Mouse (Mus musculus): ENCODE measurements around the gene Rabl6. TPM values are rescaled to one million over a fixed set of nuclear protein-coding genes. Genes with fewer than 3 reads are reported as not detected.

The Rabl6 gene
- total and polyA plus RNA-seq, 2 experiments from 2014 or later = 28.7 to 89.9 TPM

DNA sequence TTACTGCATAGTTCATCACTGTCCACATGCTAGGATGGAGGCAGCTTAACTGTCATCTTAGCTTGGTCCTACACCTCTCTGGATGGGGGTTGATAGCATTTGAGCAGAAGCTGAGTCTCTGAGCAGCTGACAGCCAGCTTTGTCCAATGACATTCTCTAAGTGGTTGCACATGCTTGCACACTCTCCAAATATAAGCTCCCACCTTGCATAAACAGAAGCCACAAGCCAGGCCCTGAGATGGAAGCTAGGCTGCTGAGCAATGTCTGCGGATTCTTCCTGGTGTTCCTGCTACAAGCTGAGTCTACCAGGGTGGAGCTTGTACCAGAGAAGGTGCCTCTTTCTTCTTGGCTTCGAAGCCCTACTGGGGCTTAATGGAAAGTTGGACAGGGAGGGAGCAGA is 44.6 kb upstream of the Rabl6 start, which contains the start of gene Lcn8:
Gene Lcn8 (plus strand): TSS at position 219 of the 400 bp plus-strand sequence.
- no peaks in the 10 kb centered on the region for H3K9me3 ChIP-seq (replicated peaks; ENCODE audit: control insufficient read depth, low read length)
- no peaks in the 10 kb centered on the region for H3K27me3 ChIP-seq (ENCODE audit: control insufficient read depth, insufficient read depth, low read length)
- TF ChIP-seq CTCF (IDR thresholded peaks at IDR 0.05; ENCODE audit: low read depth) (no peak), EP300 (IDR thresholded peaks at IDR 0.05; ENCODE audit: low read depth) (no peak)
- H3K4me1 ChIP-seq (ENCODE audit: control insufficient read depth, insufficient read depth) = no peaks in the 10 kb centered on the region
- ATAC-seq (ENCODE audit: insufficient read depth, low read depth) = no peak
- H3K4me3 ChIP-seq (ENCODE audit: low read depth, low read length) = no peak within 1 kb of the TSS
- H3K36me3 ChIP-seq (replicated peaks; ENCODE audit: control insufficient read depth, insufficient read depth, low read length) = no peaks in the 10 kb centered on the region
- WGBS = 70% methylated on average over 2 of the region's 2 CpGs
- H3K4me2 ChIP-seq (ENCODE audit: low read depth, low read length) = no peak within 1 kb of the TSS
- H3K9ac ChIP-seq (replicated peaks; ENCODE audit: low read depth, low read length) = no peak within 1 kb of the TSS
- H3K27ac ChIP-seq (ENCODE audit: low read depth) = no peak within 1 kb of the TSS
- no peak for DNase-seq (ENCODE audit: low spot score)

DNA sequence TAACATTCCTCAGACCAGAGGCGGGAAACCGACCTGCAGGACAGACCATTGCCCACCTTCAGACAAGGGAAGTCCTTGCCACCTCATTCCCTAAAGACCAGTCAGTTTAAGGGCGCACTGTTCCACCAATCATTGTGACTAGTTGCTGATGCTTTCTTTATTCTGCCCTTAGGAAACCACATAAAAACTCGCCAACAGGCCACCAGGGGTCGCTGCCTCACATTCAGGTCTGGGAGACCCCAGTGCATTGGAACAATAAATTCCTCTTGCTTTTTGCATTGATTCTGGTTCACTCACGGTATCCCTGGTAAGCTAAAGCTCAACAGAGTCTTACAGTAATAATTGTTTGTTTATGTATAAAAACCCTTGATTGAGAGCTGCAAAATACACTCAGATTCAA is 31.6 kb upstream of the Rabl6 start:
- no peak overlapping the region for H3K4me3 ChIP-seq (ENCODE audit: low read depth, low read length)
- no peak overlapping the region for H3K9ac ChIP-seq (replicated peaks; ENCODE audit: low read depth, low read length)
- TF ChIP-seq EP300 (IDR thresholded peaks at IDR 0.05; ENCODE audit: low read depth) (no peak), CTCF (IDR thresholded peaks at IDR 0.05; ENCODE audit: low read depth) (peak; percentile 50)
- WGBS = 16% methylated on average over 6 of the region's 6 CpGs
- ATAC-seq (ENCODE audit: insufficient read depth, low read depth) (no peak), DNase-seq (ENCODE audit: low spot score) (no peak)
- H3K27ac ChIP-seq (ENCODE audit: low read depth) = no peak overlapping the region
- no peaks in the 10 kb centered on the region for H3K4me1 ChIP-seq (ENCODE audit: control insufficient read depth, insufficient read depth)
- no peak overlapping the region for H3K4me2 ChIP-seq (ENCODE audit: low read depth, low read length)
- no peaks in the 10 kb centered on the region for H3K27me3 ChIP-seq (ENCODE audit: control insufficient read depth, insufficient read depth, low read length)
- no peaks in the 10 kb centered on the region for H3K36me3 ChIP-seq (replicated peaks; ENCODE audit: control insufficient read depth, insufficient read depth, low read length)
- no peaks in the 10 kb centered on the region for H3K9me3 ChIP-seq (replicated peaks; ENCODE audit: control insufficient read depth, low read length)

- Histone ChIP-seq H3K9me3 (replicated peaks; ENCODE audit: control insufficient read depth, low read length) (no peaks in the 10 kb centered on the region), H3K4me1 (ENCODE audit: control insufficient read depth, insufficient read depth) (no peaks in the 10 kb centered on the region), H3K4me2 (ENCODE audit: low read depth, low read length) (no peak overlapping the region), H3K4me3 (ENCODE audit: low read depth, low read length) (no peak overlapping the region), H3K36me3 (replicated peaks; ENCODE audit: control insufficient read depth, insufficient read depth, low read length) (no peaks in the 10 kb centered on the region), H3K27ac (ENCODE audit: low read depth) (no peak overlapping the region), H3K9ac (replicated peaks; ENCODE audit: low read depth, low read length) (no peak overlapping the region), H3K27me3 (ENCODE audit: control insufficient read depth, insufficient read depth, low read length) (no peaks in the 10 kb centered on the region)
- ATAC-seq (ENCODE audit: insufficient read depth, low read depth) = no peak
- WGBS = 56% methylated on average over 1 of the region's 1 CpGs
- TF ChIP-seq EP300 (IDR thresholded peaks at IDR 0.05; ENCODE audit: low read depth) (no peak), CTCF (IDR thresholded peaks at IDR 0.05; ENCODE audit: low read depth) (0 out of 2 replicates have a peak, but pooled peaks have one; percentile 16)
- no peak for DNase-seq (ENCODE audit: low spot score)
Measured at GRCm38 (mm10) chr2:25634046-25634445, 25.7 kb upstream of the Rabl6 start.

- TF ChIP-seq EP300 (IDR thresholded peaks at IDR 0.05; ENCODE audit: low read depth) = no peak
- TF ChIP-seq CTCF (IDR thresholded peaks at IDR 0.05; ENCODE audit: low read depth) = no peak
- Histone ChIP-seq H3K27me3 (ENCODE audit: control insufficient read depth, insufficient read depth, low read length) (no peaks in the 10 kb centered on the region), H3K4me2 (ENCODE audit: low read depth, low read length) (no peak overlapping the region), H3K36me3 (replicated peaks; ENCODE audit: control insufficient read depth, insufficient read depth, low read length) (no peaks in the 10 kb centered on the region), H3K4me3 (ENCODE audit: low read depth, low read length) (no peak overlapping the region), H3K9me3 (replicated peaks; ENCODE audit: control insufficient read depth, low read length) (no peaks in the 10 kb centered on the region), H3K9ac (replicated peaks; ENCODE audit: low read depth, low read length) (no peak overlapping the region), H3K4me1 (ENCODE audit: control insufficient read depth, insufficient read depth) (no peaks in the 10 kb centered on the region), H3K27ac (ENCODE audit: low read depth) (no peak overlapping the region)
- WGBS = 82% methylated on average over 3 of the region's 3 CpGs
- ATAC-seq (ENCODE audit: insufficient read depth, low read depth) (no peak), DNase-seq (ENCODE audit: low spot score) (no peak)
Measured at GRCm38 (mm10) chr2:25633616-25634015, 25.3 kb upstream of the Rabl6 start.

DNA sequence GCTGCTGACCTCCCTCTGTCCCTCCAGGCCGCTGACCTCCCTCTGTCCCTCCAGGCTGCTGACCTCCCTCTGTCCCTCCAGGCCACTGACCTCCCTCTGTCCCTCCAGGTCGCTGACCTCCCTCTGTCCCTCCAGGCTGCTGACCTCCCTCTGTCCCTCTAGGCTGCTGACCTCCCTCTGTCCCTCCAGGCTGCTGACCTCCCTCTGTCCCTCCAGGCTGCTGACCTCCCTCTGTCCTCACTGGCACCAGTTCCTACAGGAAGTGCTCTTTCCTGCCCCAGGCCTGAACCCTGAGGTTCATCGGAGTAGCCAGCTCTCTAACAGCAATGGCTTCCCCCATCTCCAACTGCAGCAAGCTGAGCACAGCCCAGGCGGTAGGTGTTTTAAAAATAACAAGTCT is 20.4 kb upstream of the Rabl6 start:
- H3K4me3 ChIP-seq (ENCODE audit: low read depth, low read length) = no peak overlapping the region
- H3K4me2 ChIP-seq (ENCODE audit: low read depth, low read length) = no peak overlapping the region
- DNase-seq (ENCODE audit: low spot score) (no peak), ATAC-seq (ENCODE audit: insufficient read depth, low read depth) (no peak)
- WGBS = 39% methylated on average over 4 of the region's 4 CpGs
- H3K9ac ChIP-seq (replicated peaks; ENCODE audit: low read depth, low read length) = no peak overlapping the region
- TF ChIP-seq CTCF (IDR thresholded peaks at IDR 0.05; ENCODE audit: low read depth) (no peak), EP300 (IDR thresholded peaks at IDR 0.05; ENCODE audit: low read depth) (no peak)
- H3K27ac ChIP-seq (ENCODE audit: low read depth) = no peak overlapping the region
- H3K9me3 ChIP-seq (replicated peaks; ENCODE audit: control insufficient read depth, low read length) = no peaks in the 10 kb centered on the region
- H3K4me1 ChIP-seq (ENCODE audit: control insufficient read depth, insufficient read depth) = no peaks in the 10 kb centered on the region
- H3K36me3 ChIP-seq (replicated peaks; ENCODE audit: control insufficient read depth, insufficient read depth, low read length) = no peaks in the 10 kb centered on the region
- no peaks in the 10 kb centered on the region for H3K27me3 ChIP-seq (ENCODE audit: control insufficient read depth, insufficient read depth, low read length)

GRCm38 (mm10) chr2:25627811-25628210 is 19.5 kb upstream of the Rabl6 start, which contains the start of gene Fcna:
TSS of gene Fcna (minus strand) at chr2:25628030.
- no peak for DNase-seq (ENCODE audit: low spot score)
- H3K4me2 ChIP-seq (ENCODE audit: low read depth, low read length) = no peak within 1 kb of the TSS
- H3K27ac ChIP-seq (ENCODE audit: low read depth) = no peak within 1 kb of the TSS
- H3K9ac ChIP-seq (replicated peaks; ENCODE audit: low read depth, low read length) = no peak within 1 kb of the TSS
- H3K36me3 ChIP-seq (replicated peaks; ENCODE audit: control insufficient read depth, insufficient read depth, low read length) = no peaks in the 10 kb centered on the region
- H3K27me3 ChIP-seq (ENCODE audit: control insufficient read depth, insufficient read depth, low read length) = no peaks in the 10 kb centered on the region
- no peaks in the 10 kb centered on the region for H3K4me1 ChIP-seq (ENCODE audit: control insufficient read depth, insufficient read depth)
- H3K4me3 ChIP-seq (ENCODE audit: low read depth, low read length) = no peak within 1 kb of the TSS
- TF ChIP-seq EP300 (IDR thresholded peaks at IDR 0.05; ENCODE audit: low read depth) (no peak), CTCF (IDR thresholded peaks at IDR 0.05; ENCODE audit: low read depth) (no peak)
- no peaks in the 10 kb centered on the region for H3K9me3 ChIP-seq (replicated peaks; ENCODE audit: control insufficient read depth, low read length)
- 75% methylated on average over 6 of the region's 6 CpGs for WGBS
- no peak for ATAC-seq (ENCODE audit: insufficient read depth, low read depth)

All from heart, postnatal 0 days (tissue).